Mouse (Mus musculus) ZHBTc4 (cell line): ENCODE measurements around the gene Klf11.
A peak's percentile ranks its signal among the peaks of the same experiment; 100 is the strongest.
"Not testable (repeated sequence)": the region's sequence is repeated elsewhere in the genome, so short reads cannot be mapped to it uniquely, and the experiment has no call there.

Experiments
- DNase-seq: peaks from one replicate; pipeline ENCODE4 v3.0.0-alpha.2; 2011; ENCODE audit warnings: low read depth, low spot score

The Klf11 gene

GRCm38 (mm10) chr12:24651063-24651557 is at the start of gene Klf11:
Klf11 (plus strand) TSS chr12:24651274.
- peak; percentile 99 for DNase-seq

- DNase-seq, result peak; percentile 77
Observed at GRCm38 (mm10) chr12:24603266-24603665, 47.8 kb upstream of the Klf11 start.

- DNase-seq, result no peak
Observed at GRCm38 (mm10) chr12:24606166-24606565, 44.9 kb upstream of the Klf11 start.

GRCm38 (mm10) chr12:24612591-24612990 is 38.5 kb upstream of the Klf11 start:
- DNase-seq, result no peak

GRCm38 (mm10) chr12:24614452-24615075 is 36.5 kb upstream of the Klf11 start:
- no peak for DNase-seq

- no peak for DNase-seq
Observed at GRCm38 (mm10) chr12:24615140-24615539, 35.9 kb upstream of the Klf11 start.

GRCm38 (mm10) chr12:24619436-24619835 is 31.6 kb upstream of the Klf11 start:
- DNase-seq, result no peak

GRCm38 (mm10) chr12:24623486-24624251 is 27.4 kb upstream of the Klf11 start:
- DNase-seq, result peak; percentile 33

GRCm38 (mm10) chr12:24626401-24626800 is 24.7 kb upstream of the Klf11 start:
- DNase-seq, result no peak

GRCm38 (mm10) chr12:24627215-24627614 is 23.9 kb upstream of the Klf11 start:
- DNase-seq, result no peak

- DNase-seq, result peak; percentile 62
Observed at GRCm38 (mm10) chr12:24630220-24630619, 20.9 kb upstream of the Klf11 start.

GRCm38 (mm10) chr12:24632404-24632803 is 18.7 kb upstream of the Klf11 start:
- DNase-seq, result no peak

GRCm38 (mm10) chr12:24633753-24634191 is 17.3 kb upstream of the Klf11 start:
- DNase-seq, result peak; percentile 41

GRCm38 (mm10) chr12:24634212-24634611 is 16.9 kb upstream of the Klf11 start:
- no peak for DNase-seq

- no peak for DNase-seq
Observed at GRCm38 (mm10) chr12:24634648-24635047, 16.4 kb upstream of the Klf11 start.

- DNase-seq, result not testable (repeated sequence)
Observed at GRCm38 (mm10) chr12:24638787-24639186, 12.3 kb upstream of the Klf11 start.

GRCm38 (mm10) chr12:24642370-24642802 is 8.7 kb upstream of the Klf11 start:
- DNase-seq, result no peak

- peak; percentile 85 for DNase-seq
Observed at GRCm38 (mm10) chr12:24644125-24644571, 6.9 kb upstream of the Klf11 start.

GRCm38 (mm10) chr12:24645901-24646300 is 5.2 kb upstream of the Klf11 start:
- DNase-seq, result no peak

- DNase-seq, result no peak
Observed at GRCm38 (mm10) chr12:24648094-24648493, 3.0 kb upstream of the Klf11 start.

GRCm38 (mm10) chr12:24650415-24651062 is 535 bp upstream of the Klf11 start:
- DNase-seq, result no peak
